Mouse (Mus musculus) adrenal gland, postnatal 10 days (tissue): ENCODE data around the gene Zmiz1. TPM values are rescaled to one million over a fixed set of nuclear protein-coding genes. Genes with fewer than 3 reads are reported as not detected.

Experiments
- DNase-seq: peaks from one replicate; pipeline ENCODE4 v3.0.0; 2021; ENCODE audit warnings: mixed read lengths
- total RNA-seq, 2 experiments: library from RNA; stranded (reverse); gene quantifications; 2 replicates each; pipeline ENCODE4 v1.2.3; 2021

The Zmiz1 gene
- total RNA-seq, 2 experiments from 2014 or later: 63.8 to 73.3 TPM

GRCm38 (mm10) chr14:25491961-25492360 is 33.0 kb downstream of the Zmiz1 start:
- no peak for DNase-seq

DNA sequence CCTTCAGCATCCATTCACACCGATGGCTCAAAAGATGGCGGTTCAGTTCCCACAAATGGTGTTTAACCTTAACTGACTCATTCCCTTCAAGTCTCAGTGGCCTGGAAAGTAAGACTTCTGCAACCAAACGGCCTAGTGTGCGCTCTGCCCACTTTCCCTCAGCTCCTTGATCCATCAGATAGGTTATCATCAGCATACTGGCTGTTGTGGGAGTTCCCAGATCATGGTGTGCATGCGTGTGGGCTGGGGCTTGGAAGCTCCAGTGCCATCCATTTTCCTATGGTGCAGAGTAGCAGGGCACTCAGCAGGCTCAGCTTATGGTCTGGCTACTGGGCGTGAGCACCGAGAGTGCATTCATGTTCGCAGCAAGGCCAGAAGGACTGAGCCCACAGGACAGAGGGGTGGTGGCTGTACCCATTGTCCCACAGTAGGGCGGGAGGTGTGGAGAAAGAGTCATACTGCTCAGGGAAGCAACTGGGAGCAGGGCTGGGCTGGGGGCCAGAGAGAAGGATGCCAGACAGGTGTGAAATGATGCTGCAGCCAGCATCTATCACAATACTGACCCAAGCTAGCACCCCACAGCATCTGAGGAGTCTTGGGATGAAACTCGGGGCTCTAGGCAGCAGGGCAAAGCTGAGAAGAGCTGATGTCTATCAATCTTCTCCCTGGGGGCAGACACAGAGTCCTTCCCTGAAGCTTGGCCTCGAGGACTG is 33.7 kb downstream of the Zmiz1 start:
- DNase-seq: no peak

DNA sequence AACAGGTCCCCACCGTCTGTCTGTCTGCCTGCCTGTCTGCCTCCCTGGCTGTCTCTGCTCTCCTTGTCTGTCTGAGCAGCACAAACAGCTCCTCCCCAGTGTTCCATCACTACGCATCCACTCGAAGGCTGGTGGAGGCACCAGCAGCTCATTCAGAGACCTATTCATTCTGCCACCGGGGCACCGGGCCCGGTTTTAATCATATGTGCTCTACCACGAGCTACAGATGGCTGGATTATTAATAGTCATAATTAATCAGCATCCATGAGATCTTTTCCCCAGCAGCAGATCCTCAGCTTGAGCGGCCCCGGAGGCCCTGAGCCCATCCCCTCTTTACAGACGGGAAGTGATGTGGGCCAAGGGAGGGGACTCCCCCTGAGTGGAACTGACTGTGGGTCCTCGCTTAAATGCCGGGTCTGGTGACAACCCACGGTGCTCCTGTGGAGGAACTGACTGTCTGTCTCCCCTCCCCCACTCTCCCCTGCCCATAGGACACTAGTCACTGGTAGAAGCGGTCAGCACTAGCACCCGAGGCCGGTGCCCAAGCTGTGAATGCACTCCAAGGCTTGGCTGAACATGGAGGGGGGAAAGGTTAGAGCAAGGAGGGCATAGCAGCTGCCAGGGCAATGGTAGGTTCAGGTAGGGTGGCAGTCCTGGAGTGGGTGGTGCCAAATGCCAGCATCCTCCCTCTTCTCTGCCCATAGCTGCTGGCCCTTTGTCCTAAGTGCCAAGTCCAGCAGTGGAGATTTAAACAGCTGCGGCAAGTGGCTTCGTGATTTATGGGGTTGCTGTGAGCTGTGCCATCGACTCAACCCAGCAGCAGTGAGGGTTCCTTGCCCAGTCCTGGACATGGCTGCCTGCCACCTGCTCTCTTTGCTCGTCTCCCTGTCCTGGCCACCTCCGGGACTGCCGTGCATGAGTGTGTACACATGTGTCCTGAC is 34.6 kb downstream of the Zmiz1 start:
- DNase-seq: no peak

GRCm38 (mm10) chr14:25494778-25495177 is 35.8 kb downstream of the Zmiz1 start:
- no peak for DNase-seq

GRCm38 (mm10) chr14:25496116-25496515 is 37.1 kb downstream of the Zmiz1 start:
- peak; percentile 78 for DNase-seq

DNA sequence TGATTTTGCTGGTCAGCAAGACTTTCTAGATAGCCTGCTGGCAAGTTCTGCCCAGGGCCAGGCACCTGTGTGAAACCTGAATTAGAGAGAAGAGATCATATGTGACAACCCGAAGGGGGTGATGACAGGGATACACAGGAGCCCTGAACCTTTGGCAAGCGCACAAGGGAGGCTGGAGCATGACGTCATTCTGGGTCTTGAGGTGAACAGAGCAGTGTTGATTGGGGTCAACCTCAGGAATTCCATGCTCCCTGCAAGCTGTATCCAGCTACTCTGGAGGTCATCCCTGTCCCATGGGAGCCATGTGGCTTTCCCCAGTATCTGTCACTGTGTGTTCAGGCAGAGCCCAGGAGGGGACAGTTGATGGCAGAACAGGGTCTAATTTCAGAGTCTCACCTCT is 38.0 kb downstream of the Zmiz1 start:
- no peak for DNase-seq

- DNase-seq: peak; percentile 74
Observed at GRCm38 (mm10) chr14:25497596-25497995, 38.6 kb downstream of the Zmiz1 start.

DNA sequence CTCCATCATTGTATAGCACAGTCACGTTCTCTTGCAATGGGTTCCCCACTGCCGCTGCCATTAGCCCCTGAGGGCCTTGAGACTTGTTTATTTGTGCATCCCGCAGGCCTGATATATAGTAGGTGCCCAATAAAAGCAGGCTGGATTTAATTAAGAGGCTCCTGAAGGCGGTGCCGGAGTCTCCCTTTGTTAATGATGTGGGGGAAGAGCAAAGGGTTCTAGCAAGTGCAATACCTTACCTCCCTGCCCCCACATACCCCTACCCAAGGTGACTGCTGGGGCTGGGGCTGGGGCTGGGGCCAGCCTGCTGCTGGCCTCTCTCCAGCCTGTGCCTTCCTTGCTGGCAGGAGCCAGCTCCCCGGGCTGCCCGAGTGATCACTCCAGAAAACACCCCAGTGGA is 39.4 kb downstream of the Zmiz1 start:
- no peak for DNase-seq

GRCm38 (mm10) chr14:25499526-25499925 is 40.5 kb downstream of the Zmiz1 start:
- DNase-seq: no peak

- no peak for DNase-seq
Observed at GRCm38 (mm10) chr14:25500511-25501120, 41.6 kb downstream of the Zmiz1 start.

DNA sequence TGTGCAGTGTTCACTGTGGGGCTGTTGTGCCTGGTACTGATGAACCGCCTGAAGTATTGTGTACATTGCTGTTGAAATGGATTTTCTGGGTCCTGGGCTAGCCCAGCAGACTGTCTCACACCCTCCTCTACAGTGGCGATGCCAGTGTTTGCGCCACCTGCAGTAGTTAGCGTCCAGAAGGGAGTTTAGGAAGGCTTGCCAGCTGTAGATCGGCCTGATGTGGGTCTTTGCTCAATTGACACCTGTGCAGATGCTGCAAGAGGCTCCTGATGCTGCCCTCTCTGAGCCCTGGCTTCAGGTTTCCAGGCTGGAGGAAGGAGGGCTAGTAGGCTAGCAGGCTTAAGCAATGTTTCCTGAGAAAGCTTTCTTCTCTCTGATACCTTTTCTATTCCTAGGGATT is 42.5 kb downstream of the Zmiz1 start:
- DNase-seq: no peak

DNA sequence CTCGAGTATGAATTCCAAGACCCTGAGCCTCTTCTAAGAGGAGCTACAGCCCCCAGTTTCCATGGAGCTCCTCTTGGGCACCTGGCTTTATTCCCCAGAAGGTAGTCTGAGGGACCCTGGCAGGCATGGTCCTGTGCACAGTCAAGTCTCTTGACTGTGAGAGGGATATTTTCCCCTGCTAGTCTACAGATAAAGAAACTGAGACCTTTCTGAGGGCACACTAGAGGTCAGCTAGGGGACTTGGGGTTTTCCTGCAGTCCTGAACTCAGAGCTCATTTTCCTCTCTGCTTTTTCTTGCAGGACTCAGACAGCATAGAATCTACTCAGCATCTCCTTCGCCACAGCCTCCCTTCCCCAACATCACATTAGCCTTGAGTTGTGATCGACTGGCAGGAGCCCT is 43.4 kb downstream of the Zmiz1 start:
- no peak for DNase-seq

- DNase-seq: no peak
Observed at GRCm38 (mm10) chr14:25504241-25504640, 45.3 kb downstream of the Zmiz1 start.

DNA sequence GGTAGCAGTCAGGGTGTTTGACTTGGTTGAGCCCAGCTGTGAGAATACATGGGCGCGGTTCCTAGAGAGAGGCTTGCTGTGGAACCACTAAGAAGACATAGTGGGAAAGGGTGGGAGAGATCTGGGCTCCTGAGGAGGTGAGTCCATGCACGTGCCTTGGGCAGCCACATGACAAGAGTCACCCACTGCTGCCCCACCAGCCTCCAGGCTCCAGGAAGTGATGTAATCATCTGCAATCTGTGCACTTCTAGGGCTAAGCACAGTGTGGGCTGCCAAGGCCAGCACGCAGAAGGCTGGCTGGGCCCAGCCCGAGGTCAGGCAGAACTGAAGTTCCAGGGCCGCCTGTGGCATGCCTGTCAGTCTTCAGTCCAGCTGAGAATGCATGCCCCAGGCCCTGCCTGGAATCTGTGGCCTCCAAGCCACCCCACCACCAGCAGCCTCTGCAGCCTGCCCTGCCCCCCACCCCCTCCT is 46.3 kb downstream of the Zmiz1 start:
- peak; percentile 83 for DNase-seq

DNA sequence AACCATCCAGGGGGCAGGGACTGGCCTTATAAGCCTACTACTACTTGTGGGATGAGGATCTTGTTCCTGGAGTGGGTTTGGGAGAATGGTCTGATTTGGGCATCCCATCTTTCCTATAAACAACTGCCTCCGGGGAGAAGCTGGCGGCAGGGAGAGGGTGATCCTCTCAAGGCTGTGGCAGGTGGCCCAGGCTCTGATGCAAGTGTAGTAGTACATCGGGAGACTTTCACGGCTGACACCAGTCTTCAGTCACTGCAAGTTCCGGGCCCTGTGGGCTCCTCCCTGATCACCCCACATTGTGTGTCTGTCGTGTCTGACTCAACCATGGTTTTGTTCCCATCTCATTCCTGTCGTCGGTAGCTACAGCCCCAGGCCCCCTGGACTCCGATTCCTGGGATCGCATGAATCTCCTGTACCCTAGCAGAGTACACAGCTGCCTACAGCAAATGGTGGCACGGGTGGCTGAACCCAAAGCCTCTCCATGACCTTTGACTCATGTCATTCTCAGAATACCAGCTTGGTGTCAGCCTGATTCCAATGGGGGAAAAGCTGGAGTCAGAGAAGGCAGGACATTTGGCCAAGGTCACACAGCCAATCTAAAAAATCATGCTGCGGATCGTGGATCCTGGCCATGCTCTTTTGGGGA is 49.2 kb downstream of the Zmiz1 start:
- DNase-seq: peak; percentile 81

DNA sequence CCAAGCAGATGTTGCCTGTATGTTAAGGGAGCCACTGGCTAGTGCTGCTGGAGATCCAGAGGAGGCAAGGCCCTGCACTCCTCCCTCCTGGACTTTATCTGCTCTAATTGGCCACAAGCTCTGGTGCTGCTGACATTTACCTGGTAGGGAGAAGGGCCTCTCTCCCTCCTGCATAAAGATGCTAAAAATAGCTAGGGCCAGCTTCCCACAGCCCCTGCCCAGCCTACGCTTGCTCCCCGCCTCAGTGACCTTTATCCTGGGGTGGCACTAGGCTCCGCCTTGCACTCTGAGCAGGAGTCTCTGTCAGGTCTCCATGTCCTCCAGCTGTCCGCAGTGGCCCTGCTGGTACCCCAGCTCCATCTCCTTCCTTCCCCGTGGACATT is 49.8 kb downstream of the Zmiz1 start:
- no peak for DNase-seq

DNA sequence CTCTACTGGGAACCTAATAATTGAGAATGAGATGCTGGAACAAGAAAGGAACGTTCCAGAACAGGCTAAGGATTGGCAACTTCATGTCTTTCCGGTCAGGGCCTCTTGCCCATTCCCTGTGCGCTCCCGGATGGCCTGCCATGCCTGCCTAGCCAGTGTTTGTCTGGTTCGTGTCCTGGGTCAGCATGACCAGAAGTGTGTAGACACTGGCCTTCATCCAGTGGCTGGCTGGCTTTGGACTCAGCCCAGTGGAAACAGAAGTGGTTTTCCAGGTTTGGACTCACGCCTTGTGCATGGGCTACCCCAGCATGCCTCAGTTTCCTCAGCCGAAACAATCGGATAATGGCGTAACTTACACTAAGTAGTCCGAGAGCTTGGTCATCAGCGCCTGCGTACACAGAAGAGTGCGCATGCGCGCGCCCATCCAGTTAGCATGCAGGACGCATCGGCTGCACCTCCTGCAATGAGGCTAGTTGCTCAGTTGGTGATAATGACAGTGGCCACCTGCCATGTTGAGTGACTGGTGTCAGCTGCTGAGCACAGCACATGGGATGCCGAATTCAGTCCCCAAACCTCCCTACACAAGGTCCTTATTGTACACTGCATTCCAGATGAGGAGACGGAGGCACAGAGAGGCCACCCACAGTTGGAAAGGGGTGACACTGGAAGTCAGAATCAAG is 50.6 kb downstream of the Zmiz1 start:
- DNase-seq: peak; percentile 50

GRCm38 (mm10) chr14:25510362-25510761 is 51.4 kb downstream of the Zmiz1 start:
- no peak for DNase-seq

- no peak for DNase-seq
Observed at GRCm38 (mm10) chr14:25510987-25511386, 52.0 kb downstream of the Zmiz1 start.

DNA sequence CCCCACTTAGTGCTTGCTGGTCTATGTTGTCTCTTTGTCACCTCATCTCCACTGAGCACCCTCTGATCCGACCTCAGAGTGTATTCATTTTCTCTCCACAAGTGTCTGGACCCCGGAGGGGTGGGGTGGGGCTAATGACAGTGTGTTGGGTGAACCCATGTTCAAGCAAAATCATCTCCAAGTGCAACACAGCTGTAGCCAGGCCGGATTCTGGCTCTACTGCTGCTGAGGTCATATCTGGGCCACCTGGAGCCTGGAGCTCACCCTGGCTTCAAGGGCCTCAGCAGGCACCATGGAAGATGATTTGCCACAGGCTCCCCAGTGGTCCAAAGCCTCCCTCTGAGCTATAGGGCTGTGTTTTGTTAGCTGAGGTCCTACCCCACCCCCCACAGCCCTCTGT is 52.6 kb downstream of the Zmiz1 start:
- no peak for DNase-seq

DNA sequence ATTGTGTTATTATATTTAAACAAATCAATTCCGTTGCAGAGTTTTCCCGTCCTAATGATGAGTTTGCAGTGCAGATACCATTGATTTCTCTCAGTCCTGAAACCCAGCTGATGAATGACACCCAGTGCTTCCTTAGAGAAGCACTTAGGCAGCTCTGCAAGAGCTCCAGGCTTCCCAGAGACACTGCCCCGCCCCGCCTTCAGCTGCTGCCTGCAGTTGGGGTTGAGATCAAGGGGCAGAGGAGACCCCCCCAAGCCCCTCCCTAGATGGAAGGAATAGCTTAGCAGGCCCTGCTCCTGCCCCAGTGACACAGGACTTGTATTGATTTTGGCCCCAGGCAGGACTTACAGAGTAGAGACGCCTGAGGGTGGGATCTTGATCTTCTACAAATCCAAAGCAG is 53.0 kb downstream of the Zmiz1 start:
- no peak for DNase-seq

DNA sequence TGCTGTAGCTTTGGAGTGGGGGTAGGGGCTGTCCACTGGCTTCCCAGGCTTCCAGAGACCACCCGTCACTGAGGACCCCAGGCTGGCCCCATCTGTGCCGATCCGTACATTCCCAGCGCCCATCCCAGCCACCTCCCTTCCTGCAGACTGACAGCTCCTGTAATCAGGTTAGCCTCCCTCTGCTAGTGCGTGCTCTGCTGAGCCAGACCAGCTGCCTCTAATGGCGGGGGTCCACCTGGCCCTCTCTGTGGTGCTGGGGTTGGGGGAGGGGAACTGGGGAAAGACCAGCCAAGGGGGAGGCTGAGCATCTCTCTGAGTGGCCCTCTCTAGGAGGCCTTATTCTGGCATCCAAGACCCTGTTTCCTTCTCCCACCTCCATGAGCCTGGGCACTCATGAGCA is 53.8 kb downstream of the Zmiz1 start:
- DNase-seq: no peak
